Mouse (Mus musculus): ENCODE data around the gene Fpgs.

DNA sequence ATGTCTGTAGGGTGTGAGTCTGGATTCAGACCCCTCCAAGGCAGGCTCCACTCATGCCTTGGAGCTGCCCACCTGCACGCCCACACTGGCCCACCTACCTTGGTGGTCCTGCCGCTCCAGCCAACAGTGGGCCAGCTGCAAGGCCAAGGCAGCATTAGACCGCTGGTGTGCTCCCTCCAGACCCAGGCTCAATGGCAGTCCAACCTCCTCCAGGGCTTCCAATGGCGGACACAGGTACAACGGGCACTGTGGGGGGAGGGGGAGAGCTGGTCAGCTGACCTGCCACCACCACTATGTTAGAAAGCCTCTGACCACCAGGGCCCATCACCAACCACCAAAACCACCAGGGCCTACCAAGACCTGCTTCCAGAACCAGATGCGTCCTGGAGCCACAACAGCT is 17.3 kb downstream of the Fpgs start:
- TF ChIP-seq KAT2A (conservative IDR thresholded peaks at IDR 0.05; ENCODE audit: low read depth, low read length) (no peak), USF1 (IDR thresholded peaks at IDR 0.05; ENCODE audit: low read depth, low read length) (no peak), CTCF (IDR thresholded peaks at IDR 0.05 in 2 of 3, conservative IDR thresholded peaks at IDR 0.05 in 1 of 3; ENCODE audit: control insufficient read depth in 1 of 3, insufficient read depth in 1 of 3, low read depth in 2 of 3, low read length in 3 of 3, poor library complexity in 1 of 3, severe bottlenecking in 1 of 3) (no peak), ZNF384 (IDR thresholded peaks at IDR 0.05; ENCODE audit: low read depth, low read length) (no peak), JUND (IDR thresholded peaks at IDR 0.05; ENCODE audit: low read depth, low read length) (no peak), MAZ (IDR thresholded peaks at IDR 0.05; ENCODE audit: low read depth, low read length) (no peak), MYB (IDR thresholded peaks at IDR 0.05; ENCODE audit: low read depth, low read length) (no peak), POLR2AphosphoS5 (IDR thresholded peaks at IDR 0.05; ENCODE audit: borderline replicate concordance, low read depth, low read length) (no peak)

Measured in MEL (cell line).